Mouse (Mus musculus): ENCODE measurements at regions not wholly inside any gene's neighbourhood (a gene's known extent, or its start where the extent isn't known, plus 50 kb on each side); places are given as distances from the start of the nearest gene placed in this dataset.

GRCm38 (mm10) chr15:36338766-36339165, 668.8 kb downstream of the Zfp706 start:
- TF ChIP-seq CTCF (IDR thresholded peaks at IDR 0.05) (no peak), EP300 (IDR thresholded peaks at IDR 0.05; ENCODE audit: insufficient read depth, low read depth, low read length) (no peak)

Data from heart, adult 2 months (tissue).